Mouse (Mus musculus): ENCODE results near the gene Snrpc.

The Snrpc gene

DNA sequence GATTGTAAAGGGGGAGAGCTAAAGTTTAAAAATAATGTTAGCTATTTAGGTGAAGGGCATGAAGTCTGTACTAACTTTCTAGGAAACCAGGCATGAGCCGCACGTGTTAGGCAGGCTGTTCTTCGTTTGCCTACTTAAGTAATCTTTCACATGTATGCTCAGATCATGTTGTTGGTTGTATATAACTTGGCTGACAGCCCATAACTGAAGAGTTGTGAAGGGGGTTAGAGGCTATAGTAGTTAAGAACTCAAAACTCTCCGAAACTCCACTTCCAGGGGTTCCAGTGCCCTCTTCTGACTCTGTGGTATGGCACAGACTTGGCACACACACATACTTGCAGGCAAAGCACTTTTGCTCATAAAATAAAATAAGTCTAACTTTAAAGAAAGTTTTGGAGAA, 28.8 kb downstream of the Snrpc start:
- DNase-seq, result no peak

DNA sequence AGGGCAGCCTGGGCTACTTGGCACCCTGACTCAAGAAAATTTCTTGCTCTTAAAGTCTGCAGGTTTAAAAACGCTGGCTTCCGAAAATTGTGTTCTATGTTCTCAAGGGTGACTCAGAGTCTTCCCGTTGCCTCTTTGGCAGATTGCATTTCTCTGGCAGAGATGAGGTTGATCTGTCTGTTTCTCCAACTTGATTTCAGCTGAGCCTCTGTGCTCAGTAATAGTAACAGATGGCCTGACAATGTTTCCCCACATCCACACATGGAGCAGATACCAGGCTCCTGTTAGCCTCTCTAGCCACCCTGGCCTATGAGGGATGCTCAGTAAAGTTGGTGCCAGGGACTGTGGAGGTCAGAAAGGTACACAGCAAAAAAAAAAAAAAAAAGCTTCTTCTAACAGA, 33.9 kb downstream of the Snrpc start:
- peak; percentile 63 to 65 for DNase-seq

DNA sequence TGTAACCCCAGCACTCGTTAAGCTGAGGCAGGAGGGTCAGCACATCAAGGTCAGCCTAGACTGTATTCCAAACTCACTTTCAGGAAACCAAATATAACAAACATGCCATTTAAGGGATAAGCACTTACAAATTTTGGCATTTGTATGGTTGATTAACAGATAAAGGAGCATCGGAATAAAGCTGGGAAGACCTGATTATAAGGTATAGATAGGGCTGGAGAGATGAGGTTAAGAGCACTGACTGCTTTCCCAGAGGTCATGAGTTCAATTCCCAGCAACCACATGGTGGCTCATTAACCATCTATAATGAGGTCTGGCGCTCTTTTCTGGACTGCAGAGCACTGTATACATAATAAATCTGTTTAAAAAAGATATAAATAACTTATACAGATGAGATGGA, 35.6 kb downstream of the Snrpc start:
- no peak for DNase-seq

DNA sequence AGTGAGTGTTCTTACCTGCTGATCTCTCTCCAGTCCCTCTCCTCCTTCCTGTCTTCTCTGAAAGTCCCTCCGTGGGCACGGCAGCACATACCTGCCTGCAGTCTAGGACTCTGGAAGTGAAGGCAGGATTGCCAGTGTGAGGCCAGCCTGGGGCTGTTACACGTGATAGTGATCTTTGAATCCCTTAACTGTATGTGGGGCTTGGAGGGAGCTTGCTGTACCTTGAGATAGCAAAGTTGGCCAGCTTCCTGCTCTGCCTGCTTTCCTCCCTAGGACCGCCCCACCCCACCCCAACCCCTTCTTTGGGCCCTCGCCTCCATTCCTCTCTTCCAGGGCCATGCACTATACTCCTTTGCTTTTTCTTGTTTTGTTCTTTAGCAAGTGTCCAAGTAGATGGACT, 36.6 kb downstream of the Snrpc start:
- DNase-seq, result no peak

- peak; percentile 51 to 60 for DNase-seq
Measured at GRCm38 (mm10) chr17:27881518-27881917, 43.6 kb downstream of the Snrpc start.

- DNase-seq, result no peak
Measured at GRCm38 (mm10) chr17:27883129-27883528, 45.2 kb downstream of the Snrpc start.

DNA sequence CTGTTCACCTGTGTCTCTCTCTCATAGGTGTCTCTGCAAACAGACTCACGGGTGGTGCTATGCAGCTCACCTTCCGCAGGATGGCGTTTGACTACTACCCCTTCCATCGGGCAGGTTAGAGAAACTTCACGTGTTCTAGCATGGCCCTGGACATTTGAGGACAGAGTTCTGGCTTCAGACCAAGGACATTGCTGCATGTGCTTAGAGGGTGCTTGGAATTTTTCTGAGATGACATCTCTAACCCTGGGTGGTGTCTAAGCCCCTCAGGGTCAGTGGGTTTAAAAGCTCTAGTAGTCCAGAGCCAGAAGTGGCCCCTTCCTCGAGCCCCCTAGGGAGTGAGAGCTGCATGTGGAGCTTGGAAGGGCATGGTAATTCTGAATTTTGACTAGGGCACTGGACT, 46.0 kb downstream of the Snrpc start:
- DNase-seq, result no peak

DNA sequence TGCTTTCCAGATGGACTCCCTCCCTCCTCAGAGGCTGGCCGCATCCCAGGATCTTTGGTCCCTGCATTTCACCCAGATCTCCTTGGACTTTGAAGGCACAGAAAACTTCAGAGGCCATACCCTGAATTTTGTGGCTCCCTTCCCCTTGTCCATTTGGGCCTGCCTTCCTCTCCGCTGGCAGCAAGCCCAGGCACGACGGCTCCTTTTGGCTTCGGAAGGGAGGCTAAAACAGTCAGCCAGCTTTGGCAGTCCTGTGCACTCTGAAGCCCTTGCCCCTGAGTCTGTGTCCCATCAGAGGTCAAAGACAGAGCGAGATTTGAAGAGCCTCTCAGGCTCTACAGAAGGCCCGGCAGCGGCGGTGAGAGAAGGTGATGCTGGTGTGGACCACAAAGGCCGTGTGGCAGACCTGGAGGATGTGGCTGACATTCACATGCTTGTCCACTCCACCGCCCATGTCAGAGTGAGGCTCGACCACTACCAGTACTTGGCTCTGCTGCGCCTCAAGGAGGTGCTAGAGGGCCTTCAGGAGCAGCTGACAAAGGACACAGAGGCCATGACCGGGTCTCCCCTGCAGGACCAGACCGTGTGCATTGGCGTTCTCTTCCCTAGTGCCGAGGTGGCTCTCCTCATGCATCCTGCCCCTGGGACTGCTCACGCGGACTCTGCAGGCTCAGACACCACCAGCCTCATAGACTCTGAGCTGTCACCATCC, 48.7 kb downstream of the Snrpc start:
- peak; percentile 54 to 66 for DNase-seq

All from cerebellum, postnatal 10 days (tissue).